Mouse (Mus musculus) layer of hippocampus, adult 9-10 months (tissue): ENCODE data around the gene Ppp1r14b.

Experiments
- DNase-seq: peaks from one replicate; pipeline ENCODE4 v3.0.0; 2022; ENCODE audit warnings: low spot score

Gene Ppp1r14b

GRCm38 (mm10) chr19:6942764-6943163 lies 32.0 kb upstream of the Ppp1r14b start:
- no peak for DNase-seq

GRCm38 (mm10) chr19:6943709-6944108 lies 31.1 kb upstream of the Ppp1r14b start:
- DNase-seq, result no peak

DNA sequence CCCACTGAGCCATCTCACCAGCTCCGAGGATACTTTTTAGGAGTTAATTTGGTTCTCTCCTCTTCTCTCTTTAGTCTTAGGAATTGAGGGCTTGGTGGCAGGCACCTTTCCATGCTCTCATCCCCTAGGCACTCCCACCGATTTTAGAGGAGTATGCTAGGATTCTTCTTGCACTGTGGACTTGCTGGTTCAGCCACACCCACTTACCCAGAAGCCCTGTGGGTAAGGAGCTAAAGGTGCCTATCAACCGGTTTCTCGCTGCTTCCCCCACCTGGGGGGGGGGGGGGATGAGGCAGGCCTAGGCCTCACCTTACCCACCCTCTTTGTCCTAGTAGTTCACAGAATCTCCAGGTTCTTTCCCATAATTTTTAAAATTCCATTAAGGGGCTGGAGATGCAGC lies 27.0 kb upstream of the Ppp1r14b start:
- no peak for DNase-seq

DNA sequence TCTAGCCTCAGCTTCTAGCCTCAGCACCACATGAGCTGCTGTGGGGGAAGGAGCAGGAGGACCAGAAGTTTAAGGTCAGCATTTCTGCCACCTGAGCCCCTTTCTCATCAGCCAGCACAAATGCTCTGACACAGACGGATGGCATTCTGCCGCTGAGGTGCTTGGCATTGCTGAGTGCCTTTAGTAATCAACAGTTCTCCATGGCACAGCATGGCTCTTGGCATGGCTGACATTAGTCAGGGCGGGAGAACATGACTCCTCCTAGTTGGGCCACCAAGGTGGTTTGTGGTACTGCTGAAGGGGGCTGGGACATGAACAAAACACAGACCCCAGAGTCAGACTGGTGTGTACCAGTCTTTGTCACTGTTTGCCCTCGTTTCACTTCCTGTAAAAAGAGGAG lies 26.6 kb upstream of the Ppp1r14b start:
- no peak for DNase-seq

GRCm38 (mm10) chr19:6949532-6949931 lies 25.2 kb upstream of the Ppp1r14b start:
- DNase-seq, result no peak

- DNase-seq, result no peak
These were observed 24.8 kb upstream of the Ppp1r14b start for GRCm38 (mm10) chr19:6949951-6950350.

GRCm38 (mm10) chr19:6950613-6951153 lies 24.1 kb upstream of the Ppp1r14b start:
- peak; percentile 49 for DNase-seq

GRCm38 (mm10) chr19:6951381-6951968 lies 23.3 kb upstream of the Ppp1r14b start:
- DNase-seq, result peak; percentile 85

- DNase-seq, result no peak
These were observed 22.6 kb upstream of the Ppp1r14b start for GRCm38 (mm10) chr19:6951994-6952711.

DNA sequence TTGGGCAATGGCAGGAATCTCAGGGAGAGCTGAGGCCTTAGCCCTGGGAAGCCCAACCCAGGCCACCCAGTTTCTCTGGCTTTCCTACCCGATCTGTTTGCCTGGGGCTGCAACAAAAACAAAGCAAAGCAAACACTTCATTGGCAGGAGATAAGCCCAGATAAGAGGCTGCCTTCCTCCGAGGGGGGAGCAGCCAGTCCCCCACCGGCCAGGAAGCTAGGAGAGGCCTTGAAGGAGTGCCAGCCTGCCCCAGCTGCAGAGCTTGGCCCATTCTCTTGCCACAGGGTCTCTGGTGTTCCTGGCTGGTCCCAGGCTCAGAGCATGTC lies 22.1 kb upstream of the Ppp1r14b start:
- DNase-seq, result no peak

- no peak for DNase-seq
These were observed 20.7 kb upstream of the Ppp1r14b start for GRCm38 (mm10) chr19:6954046-6954445.

- no peak for DNase-seq
These were observed 19.3 kb upstream of the Ppp1r14b start for GRCm38 (mm10) chr19:6955424-6955823.

DNA sequence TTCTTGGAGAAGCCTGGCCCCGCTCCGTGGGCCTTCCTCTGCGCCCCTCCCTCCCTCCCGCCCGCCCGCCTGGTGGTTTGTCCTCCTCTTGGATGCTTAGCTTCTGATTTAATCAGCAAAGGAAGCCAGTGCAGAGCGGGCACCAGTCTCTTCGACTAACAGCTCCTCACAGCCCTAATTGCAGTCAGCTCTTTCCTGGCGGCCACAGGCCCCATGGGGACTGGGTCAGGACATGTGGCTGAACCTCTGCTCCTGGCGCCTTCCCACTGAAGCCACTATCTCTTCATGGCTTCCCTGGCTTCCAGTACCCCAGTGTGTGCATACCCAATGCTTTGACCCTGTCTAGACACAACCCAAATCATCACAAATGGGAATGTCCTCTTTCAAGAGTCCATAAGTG lies 18.3 kb upstream of the Ppp1r14b start:
- no peak for DNase-seq

DNA sequence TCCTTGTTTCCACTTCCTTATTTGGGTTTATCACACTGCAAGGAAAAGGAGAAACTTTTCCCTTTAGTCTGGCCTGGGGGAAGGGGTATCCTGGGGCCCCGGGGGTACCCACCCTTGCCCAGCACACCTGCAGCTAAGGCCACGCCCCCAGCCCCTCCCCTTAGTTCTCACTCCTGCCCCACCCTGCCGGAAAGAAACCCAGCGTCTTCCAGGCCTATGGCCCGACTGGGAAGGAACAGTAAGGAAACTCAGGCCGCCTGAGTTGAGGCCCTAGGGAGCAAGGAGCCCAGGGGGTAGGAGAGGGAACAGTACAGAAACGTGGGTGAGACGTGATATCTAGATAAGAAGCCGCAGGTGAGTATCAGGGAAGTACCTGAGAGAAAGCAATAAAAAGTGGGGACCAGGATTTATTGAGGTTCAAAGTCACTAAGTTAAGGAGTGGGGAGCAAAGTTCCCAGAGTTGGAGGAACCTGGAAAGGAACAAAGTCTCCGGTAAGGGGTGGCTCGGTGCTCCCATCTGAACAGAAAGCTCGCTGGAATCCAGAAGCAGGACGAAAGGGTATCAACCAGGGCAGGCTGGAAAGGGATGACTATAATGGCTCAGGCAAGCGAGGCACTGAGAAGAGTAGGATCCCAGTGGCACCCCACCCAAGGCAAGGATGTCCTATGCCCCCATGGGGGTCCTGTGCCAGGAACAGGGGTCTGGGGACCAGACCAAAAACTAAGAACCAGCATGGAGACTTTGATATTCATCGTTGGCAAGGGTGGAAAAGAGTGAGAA lies 6.1 kb upstream of the Ppp1r14b start:
- DNase-seq, result no peak

DNA sequence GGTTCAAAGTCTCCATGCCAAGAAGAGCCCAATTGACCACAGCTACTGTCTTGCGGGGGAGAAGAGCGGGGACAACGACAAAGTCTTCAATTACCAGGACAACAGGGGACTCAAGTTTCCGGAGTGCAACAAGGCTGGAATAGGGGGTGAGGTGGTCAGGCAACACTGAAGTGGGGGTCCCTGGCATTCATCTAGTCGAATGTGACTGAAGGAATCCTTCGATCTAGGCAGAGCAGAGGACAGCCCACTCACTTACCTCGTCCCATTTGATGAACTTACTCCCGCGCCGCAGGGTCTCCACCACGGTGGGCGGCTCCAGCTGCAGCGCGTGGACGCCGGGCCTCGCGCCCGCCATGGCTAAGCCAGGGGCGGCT lies 5.5 kb upstream of the Ppp1r14b start:
- DNase-seq, result no peak

DNA sequence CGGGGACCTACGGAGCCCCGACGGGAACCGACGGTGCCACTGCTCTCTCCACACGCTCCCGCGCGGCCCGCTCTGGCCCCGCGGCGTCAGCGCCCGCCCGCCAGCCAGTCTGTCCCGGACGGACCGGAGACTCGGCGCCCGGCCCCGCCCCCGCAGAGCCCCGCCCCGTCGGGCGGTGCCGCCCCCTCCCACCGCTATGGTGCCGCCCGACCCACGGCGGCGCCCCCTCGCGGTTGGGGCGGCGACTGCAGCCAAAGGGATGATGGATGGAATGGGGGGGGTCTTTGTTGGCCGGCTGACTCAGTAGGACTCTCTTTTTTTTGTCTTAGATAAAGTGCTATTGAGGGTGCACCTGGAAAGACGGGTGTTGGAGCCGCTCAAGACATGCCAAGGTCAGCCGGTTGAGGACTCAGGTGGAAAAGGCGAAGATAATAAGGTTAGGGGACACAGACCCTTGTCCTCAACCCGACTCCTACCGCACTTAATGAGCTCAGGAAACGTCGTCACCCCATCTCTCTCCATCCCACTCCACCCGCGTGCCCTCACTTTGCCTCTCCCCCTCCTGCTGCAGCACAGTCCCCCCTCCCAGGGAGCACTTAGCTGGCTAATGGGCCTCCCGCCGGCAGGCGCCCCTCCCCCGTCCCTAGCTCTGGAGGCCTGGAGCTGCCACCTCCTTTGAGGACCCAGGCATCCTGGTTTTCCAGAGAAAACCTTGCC lies 4.9 kb upstream of the Ppp1r14b start:
- no peak for DNase-seq

DNA sequence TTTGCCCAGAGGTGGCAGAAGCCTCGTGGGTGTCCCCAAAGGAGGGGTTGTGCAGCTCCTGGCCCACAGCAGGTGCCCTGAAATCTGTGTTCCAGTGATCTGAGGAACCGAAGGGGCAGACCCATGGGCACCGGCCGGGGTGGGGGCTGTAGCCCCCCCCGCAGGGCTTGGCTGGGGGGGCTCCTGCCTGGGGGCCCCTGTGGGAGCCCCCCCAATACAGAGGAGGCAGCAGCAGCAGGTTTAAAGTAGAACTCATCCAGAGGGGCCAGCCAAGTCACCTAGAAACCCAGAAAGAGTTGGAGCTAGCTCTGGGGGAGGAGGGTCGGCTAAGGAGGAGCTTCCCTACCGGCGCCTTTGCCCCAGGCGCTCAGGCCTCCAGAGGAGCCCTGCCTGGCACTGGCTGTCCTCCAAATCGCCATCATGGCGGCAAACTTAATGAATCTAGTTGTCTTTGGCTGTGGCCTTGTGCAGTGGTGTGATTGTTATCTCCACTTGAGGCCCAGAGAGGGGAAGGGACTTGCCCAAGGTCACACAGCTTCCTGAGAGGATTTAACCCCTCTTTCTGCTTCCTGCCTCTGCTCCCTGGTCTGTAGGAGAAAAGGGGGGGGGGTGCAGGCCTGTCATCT lies 4.2 kb upstream of the Ppp1r14b start:
- no peak for DNase-seq

GRCm38 (mm10) chr19:6971644-6972043 lies 3.1 kb upstream of the Ppp1r14b start:
- no peak for DNase-seq

GRCm38 (mm10) chr19:6972247-6972917 lies 2.4 kb upstream of the Ppp1r14b start:
- no peak for DNase-seq

GRCm38 (mm10) chr19:6973581-6974190 lies 1.1 kb upstream of the Ppp1r14b start:
- no peak for DNase-seq
